Mouse (Mus musculus): ENCODE data around the gene Itpkc. TPM values are rescaled to one million over a fixed set of nuclear protein-coding genes. Genes with fewer than 3 reads are reported as not detected.
A peak's percentile ranks its signal among the peaks of the same experiment; 100 is the strongest.

The Itpkc gene
- total and polyA plus RNA-seq, 2 experiments from 2014 or later: 4.0 to 18.8 TPM

DNA sequence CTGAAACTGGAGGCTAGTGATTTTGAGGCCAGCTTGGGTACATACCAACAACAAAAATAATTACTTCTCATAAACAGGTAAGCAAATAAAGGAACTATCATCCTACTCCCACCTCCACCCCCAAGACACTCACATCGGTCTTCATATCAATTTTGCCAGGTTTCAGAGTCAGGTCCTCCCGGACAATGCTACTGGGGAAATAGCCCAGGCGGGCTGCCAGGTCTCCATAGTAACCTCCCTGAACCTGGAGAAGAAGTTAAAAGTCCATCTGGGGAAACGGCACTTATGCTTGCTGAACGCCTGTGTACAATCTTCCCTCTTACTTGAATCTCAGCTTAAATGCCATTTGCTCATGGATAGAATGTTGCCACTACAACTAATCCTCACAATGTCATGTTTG is 48.4 kb downstream of the Itpkc start:
- Histone ChIP-seq H3K4me2 (ENCODE audit: low read depth, low read length) (peak overlapping the region; percentile 62), H3K27me3 (ENCODE audit: insufficient read depth, low read length) (no peaks in the 10 kb centered on the region), H3K9me3 (ENCODE audit: low read length) (no peaks in the 10 kb centered on the region), H3K27ac (peak overlapping the region; percentile 93; the same call in 1 of the 2 replicates), H3K4me3 (ENCODE audit: low read length) (no peak overlapping the region), H3K4me1 (ENCODE audit: insufficient read depth, low read length) (peaks cover 7% of the 10 kb centered on the region), H3K36me3 (ENCODE audit: insufficient read depth, low read length) (peaks cover 3% of the 10 kb centered on the region; the same call in 1 of the 2 replicates), H3K9ac (replicated peaks; ENCODE audit: low read length) (no peak overlapping the region)
- no peak for ATAC-seq
- 22% methylated on average over 5 of the region's 5 CpGs for WGBS
- no peak for TF ChIP-seq CTCF (IDR thresholded peaks at IDR 0.05; ENCODE audit: low read depth)
- DNase-seq (ENCODE audit: low spot score): peak; percentile 73

GRCm38 (mm10) chr7:27179217-27179918 is 49.1 kb downstream of the Itpkc start:
- no peak for DNase-seq (ENCODE audit: low spot score)
- Histone ChIP-seq H3K4me3 (ENCODE audit: low read length) (peak overlapping the region; percentile 66), H3K27ac (peak overlapping the region; percentile 93), H3K9ac (replicated peaks; ENCODE audit: low read length) (0 out of 2 replicates have a peak overlapping the region, but pooled peaks have one; percentile 33), H3K36me3 (ENCODE audit: insufficient read depth, low read length) (peaks cover 2% of the 10 kb centered on the region; the same call in 1 of the 2 replicates), H3K4me2 (ENCODE audit: low read depth, low read length) (peak overlapping the region; percentile 62), H3K4me1 (ENCODE audit: insufficient read depth, low read length) (peaks cover 7% of the 10 kb centered on the region), H3K9me3 (ENCODE audit: low read length) (no peaks in the 10 kb centered on the region), H3K27me3 (ENCODE audit: insufficient read depth, low read length) (no peaks in the 10 kb centered on the region)
- ATAC-seq: no peak
- 49% methylated on average over 16 of the region's 16 CpGs for WGBS
- no peak for TF ChIP-seq CTCF (IDR thresholded peaks at IDR 0.05; ENCODE audit: low read depth)

GRCm38 (mm10) chr7:27178324-27179216 is 49.9 kb downstream of the Itpkc start, which contains the start of gene Rab4b:
Gene Rab4b (minus strand): TSS chr7:27178896.
- WGBS: under 1% methylated on average over 52 of the region's 53 CpGs
- ATAC-seq (peak; percentile 98), DNase-seq (ENCODE audit: low spot score) (peak; percentile 99)
- peak; percentile 83 for TF ChIP-seq CTCF (IDR thresholded peaks at IDR 0.05; ENCODE audit: low read depth)
- H3K27me3 ChIP-seq (ENCODE audit: insufficient read depth, low read length): no peaks in the 10 kb centered on the region
- no peaks in the 10 kb centered on the region for H3K9me3 ChIP-seq (ENCODE audit: low read length)
- peaks cover 7% of the 10 kb centered on the region for H3K4me1 ChIP-seq (ENCODE audit: insufficient read depth, low read length)
- H3K4me3 ChIP-seq (ENCODE audit: low read length): peak within 1 kb of the TSS; percentile 66
- H3K4me2 ChIP-seq (ENCODE audit: low read depth, low read length): peak within 1 kb of the TSS; percentile 62
- peak within 1 kb of the TSS; percentile 60 for H3K9ac ChIP-seq (replicated peaks; ENCODE audit: low read length)
- H3K27ac ChIP-seq: peak within 1 kb of the TSS; percentile 93
- peaks cover 8% of the 10 kb centered on the region for H3K36me3 ChIP-seq (ENCODE audit: insufficient read depth, low read length)

- no peak for TF ChIP-seq CTCF (IDR thresholded peaks at IDR 0.05; ENCODE audit: low read depth)
- WGBS: 20% methylated on average over 4 of the region's 4 CpGs
These were observed 50.5 kb downstream of the Itpkc start for GRCm38 (mm10) chr7:27177942-27178323.

GRCm38 (mm10) chr7:27174896-27175295 is 53.6 kb downstream of the Itpkc start:
- Histone ChIP-seq H3K9me3 (ENCODE audit: low read length) (no peaks in the 10 kb centered on the region), H3K4me1 (ENCODE audit: insufficient read depth, low read length) (peaks cover 7% of the 10 kb centered on the region), H3K4me2 (ENCODE audit: low read depth, low read length) (no peak overlapping the region), H3K27me3 (ENCODE audit: insufficient read depth, low read length) (no peaks in the 10 kb centered on the region), H3K36me3 (ENCODE audit: insufficient read depth, low read length) (peaks cover 25% of the 10 kb centered on the region), H3K27ac (no peak overlapping the region), H3K4me3 (ENCODE audit: low read length) (no peak overlapping the region), H3K9ac (replicated peaks; ENCODE audit: low read length) (no peak overlapping the region)
- no peak for DNase-seq (ENCODE audit: low spot score)
- no peak for ATAC-seq
- no peak for TF ChIP-seq CTCF (IDR thresholded peaks at IDR 0.05; ENCODE audit: low read depth)
- WGBS: 92% methylated on average over 7 of the region's 7 CpGs

More at GRCm38 (mm10) chr7:27177942-27178323, 50.5 kb downstream of the Itpkc start:
- peaks cover 13% of the 10 kb centered on the region for H3K36me3 ChIP-seq (ENCODE audit: insufficient read depth, low read length)
- H3K4me2 ChIP-seq (ENCODE audit: low read depth, low read length): peak overlapping the region; percentile 62
- peak overlapping the region; percentile 93 for H3K27ac ChIP-seq
- no peaks in the 10 kb centered on the region for H3K9me3 ChIP-seq (ENCODE audit: low read length)
- H3K9ac ChIP-seq (replicated peaks; ENCODE audit: low read length): peak overlapping the region; percentile 60
- H3K27me3 ChIP-seq (ENCODE audit: insufficient read depth, low read length): no peaks in the 10 kb centered on the region
- no peak for DNase-seq (ENCODE audit: low spot score)
- H3K4me1 ChIP-seq (ENCODE audit: insufficient read depth, low read length): peaks cover 7% of the 10 kb centered on the region
- peak; percentile 2 for ATAC-seq
- peak overlapping the region; percentile 66 for H3K4me3 ChIP-seq (ENCODE audit: low read length)

GRCm38 (mm10) chr7:27174496-27174895 is 54.0 kb downstream of the Itpkc start:
- H3K9me3 ChIP-seq (ENCODE audit: low read length): no peaks in the 10 kb centered on the region
- H3K4me2 ChIP-seq (ENCODE audit: low read depth, low read length): no peak overlapping the region
- H3K27me3 ChIP-seq (ENCODE audit: insufficient read depth, low read length): no peaks in the 10 kb centered on the region
- WGBS: 98% methylated on average over 15 of the region's 15 CpGs
- ATAC-seq (no peak), DNase-seq (ENCODE audit: low spot score) (no peak)
- TF ChIP-seq CTCF (IDR thresholded peaks at IDR 0.05; ENCODE audit: low read depth): no peak
- peaks cover 25% of the 10 kb centered on the region for H3K36me3 ChIP-seq (ENCODE audit: insufficient read depth, low read length)
- H3K4me1 ChIP-seq (ENCODE audit: insufficient read depth, low read length): peaks cover 7% of the 10 kb centered on the region
- H3K27ac ChIP-seq: no peak overlapping the region
- no peak overlapping the region for H3K9ac ChIP-seq (replicated peaks; ENCODE audit: low read length)
- H3K4me3 ChIP-seq (ENCODE audit: low read length): no peak overlapping the region

All from hindbrain, postnatal 0 days (tissue).